In the genomic region with DNA sequence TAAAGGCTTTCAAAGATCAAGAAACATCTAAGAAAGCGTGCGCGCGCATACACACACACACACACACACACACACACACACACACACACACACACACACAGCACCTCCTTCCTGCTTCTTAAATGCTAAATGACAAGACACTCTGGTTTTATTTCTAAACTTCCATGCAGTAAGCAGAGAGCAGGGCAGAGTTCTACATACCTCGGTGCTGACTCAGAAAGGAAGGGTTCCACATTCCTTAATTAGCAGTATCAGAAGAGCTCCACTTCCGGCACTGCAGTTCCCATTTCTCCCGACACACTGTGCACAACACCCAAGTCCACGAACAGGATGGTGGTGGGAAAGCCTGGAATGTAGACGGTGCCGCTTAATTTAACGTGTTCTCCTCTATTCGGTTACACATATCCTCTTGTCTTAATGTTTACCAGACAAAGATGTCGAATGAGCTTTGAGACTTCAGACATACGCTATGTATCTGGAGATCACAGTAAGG, we compare ENCODE assay signal across 8 mouse cellular contexts. TPM values are rescaled to one million over a fixed set of nuclear protein-coding genes. Genes with fewer than 3 reads are reported as not detected.
DNase-seq lines count a peak whose midpoint lies in the region; ATAC-seq and TF ChIP-seq lines count a peak whose summit lies in the region.

A gene (minus strand): TSS at position 443 of the 493 bp plus-strand sequence.

- ATAC-seq in limb, embryonic 14.5 days (ENCODE audit: low FRiP score, low read depth) = peak; percentile 63
- ATAC-seq in neutrophil, adult 5-6 weeks (ENCODE audit: extremely low read depth, insufficient number of reproducible peaks, low FRiP score, poor library complexity, severe bottlenecking) = no peak

- H3K4me3 ChIP-seq in ES-E14 (ENCODE audit: insufficient read depth in 1 of 2, low read depth in 1 of 2, low read length in 2 of 2, poor library complexity in 1 of 2, severe bottlenecking in 1 of 2) = no peak within 1 kb of the TSS
- no peak within 1 kb of the TSS for H3K4me3 ChIP-seq in heart, embryonic 10.5 days
- H3K4me3 ChIP-seq in limb, embryonic 14.5 days (replicated peaks; ENCODE audit: low read length) = no peak within 1 kb of the TSS

- H3K27me3 ChIP-seq in heart, embryonic 10.5 days (ENCODE audit: insufficient read depth, poor library complexity, severe bottlenecking) = no peaks in the 10 kb centered on the region
- H3K27me3 ChIP-seq in limb, embryonic 14.5 days (ENCODE audit: control insufficient read depth, insufficient read depth, low read length) = no peaks in the 10 kb centered on the region

- no peak for TF ChIP-seq POLR2A in limb, embryonic 14.5 days (IDR thresholded peaks at IDR 0.05; ENCODE audit: borderline replicate concordance, extremely low read depth, insufficient read depth, insufficient read length)

- H3K27ac ChIP-seq in ES-E14 (ENCODE audit: insufficient read depth, low read depth, low read length, poor library complexity, severe bottlenecking) = no peak within 1 kb of the TSS
- peak within 1 kb of the TSS; percentile 47 for H3K27ac ChIP-seq in heart, embryonic 10.5 days
- no peak within 1 kb of the TSS for H3K27ac ChIP-seq in limb, embryonic 14.5 days (replicated peaks; ENCODE audit: low read depth, low read length)

- peaks cover under 1 to 2% of the 10 kb centered on the region in 2 experiments; a peak in 2 of 4 replicates for H3K4me1 ChIP-seq in ES-E14 (ENCODE audit: control insufficient read depth in 2 of 2, insufficient read depth in 2 of 2, low read length in 2 of 2, poor library complexity in 1 of 2)
- H3K4me1 ChIP-seq in heart, embryonic 10.5 days = peaks cover 17% of the 10 kb centered on the region
- no peaks in the 10 kb centered on the region for H3K4me1 ChIP-seq in limb, embryonic 14.5 days (ENCODE audit: control insufficient read depth, insufficient read depth, low read length)

- no peaks in the 10 kb centered on the region for H3K36me3 ChIP-seq in ES-E14 (ENCODE audit: control insufficient read depth, insufficient read depth, low read length, poor library complexity, severe bottlenecking)
- H3K36me3 ChIP-seq in heart, embryonic 10.5 days = no peaks in the 10 kb centered on the region
- no peaks in the 10 kb centered on the region for H3K36me3 ChIP-seq in limb, embryonic 14.5 days (ENCODE audit: control insufficient read depth, insufficient read depth, low read length)

- no peak within 1 kb of the TSS for H3K9ac ChIP-seq in ES-E14 (ENCODE audit: insufficient read depth, low read depth, low read length, poor library complexity, severe bottlenecking)
- H3K9ac ChIP-seq in limb, embryonic 14.5 days (ENCODE audit: low read depth, low read length, severe bottlenecking) = no peak within 1 kb of the TSS

- no peak within 1 kb of the TSS for H3K4me2 ChIP-seq in limb, embryonic 14.5 days (replicated peaks; ENCODE audit: low read depth, low read length, severe bottlenecking)

- 46% methylated on average over 14 of the region's 14 CpGs for WGBS in heart, embryonic 10.5 days
- WGBS in limb, embryonic 14.5 days = 42% methylated on average over 14 of the region's 14 CpGs

- no peaks in the 10 kb centered on the region for H3K9me3 ChIP-seq in ES-E14 (ENCODE audit: control insufficient read depth, insufficient read depth, low read depth, low read length)
- no peaks in the 10 kb centered on the region for H3K9me3 ChIP-seq in heart, embryonic 10.5 days
- no peaks in the 10 kb centered on the region for H3K9me3 ChIP-seq in limb, embryonic 14.5 days (ENCODE audit: control insufficient read depth, low read length)

- DNase-seq in ES-E14 (ENCODE audit: low read depth, low spot score) = no peak
- no peak for DNase-seq in adrenal gland, adult 8-10 months
- DNase-seq in heart, embryonic 10.5 days (ENCODE audit: low spot score) = peak; percentile 83
- DNase-seq in limb, embryonic 14.5 days (ENCODE audit: low spot score) = peak; percentile 71
- DNase-seq in layer of hippocampus, postnatal 10 days (ENCODE audit: low spot score in 2 of 2) = no peak
- DNase-seq in frontal cortex, postnatal 14 days (ENCODE audit: low spot score in 2 of 2) = no peak
- no peak for DNase-seq in right cerebral cortex, adult 18-20 months

- in situ Hi-C loops in ES-E14 (cut with MboI; ENCODE audit: low sequenced_read_pairs in 2 of 2, unreplicated experiment in 2 of 2) = no loop called here

TF ChIP-seq in ES-E14, 5 proteins besides CTCF, POLR2A, EP300 and RAD21:
- TF ChIP-seq ZNF384 (IDR thresholded peaks at IDR 0.05; ENCODE audit: low read depth, low read length) (no peak), HCFC1 (IDR thresholded peaks at IDR 0.05; ENCODE audit: borderline replicate concordance, insufficient read depth, low read length) (no peak), ZC3H11A (IDR thresholded peaks at IDR 0.05; ENCODE audit: borderline replicate concordance, low read depth, low read length) (no peak), CHD2 (IDR thresholded peaks at IDR 0.05; ENCODE audit: low read depth, low read length) (no peak), MAFK (IDR thresholded peaks at IDR 0.05; ENCODE audit: insufficient read depth, low read depth, low read length) (no peak)

RNA-seq across cellular contexts. Expression of the gene that starts here (rescaled TPM):
- total RNA-seq in ES-E14 (2012; rRNA removed) = 23.2 and 28.4 TPM in 2 replicates
- 10 to 100 TPM; 23.0 to 38.9 (median 32.6) TPM for total RNA-seq in adrenal gland, adult 8-10 months (2022)
- polyA plus RNA-seq in heart, embryonic 10.5 days (2016; fragmentation: Nextera tagmentation; extraction: Ambion mirVana) = 3.2 and 3.7 TPM in 2 replicates
- 11.7 and 12.2 TPM in 2 replicates for polyA plus RNA-seq in limb, embryonic 14.5 days (2012; rRNA removed)
- polyA plus RNA-seq in limb, embryonic 14.5 days (2014; fragmentation: Nextera tagmentation; extraction: Ambion mirVana) = 4.0 and 4.8 TPM in 2 replicates
- 76.0 and 83.2 TPM in 2 replicates for total RNA-seq in neutrophil, adult 5-6 weeks (2017)
- total RNA-seq in layer of hippocampus, postnatal 10 days (2021) = 1 to 10 TPM; 4.5 to 5.5 TPM

Comparison
In these comparisons a context has a peak if more than half of its experiments do, and no peak if none do; other contexts are left out.
1. DNase-seq: peak in heart, embryonic 10.5 days (single experiment) and limb, embryonic 14.5 days (single experiment); none in ES-E14 (single experiment), adrenal gland, adult 8-10 months (single experiment), layer of hippocampus, postnatal 10 days (0 of 2), frontal cortex, postnatal 14 days (0 of 2) and right cerebral cortex, adult 18-20 months (single experiment).